Mouse (Mus musculus): Measurements from ENCODE around the gene Bicral. TPM values are rescaled to one million over a fixed set of nuclear protein-coding genes. Genes with fewer than 3 reads are reported as not detected.
A peak's percentile ranks its signal among the peaks of the same experiment; 100 is the strongest.

The Bicral gene
- polyA plus RNA-seq, 1 experiment from 2014 or later, result 4.6 TPM

- Histone ChIP-seq H3K9ac (no peak overlapping the region), H3K27ac (no peak overlapping the region), H3K4me1 (peaks cover 8% of the 10 kb centered on the region; the same call in 1 of the 2 replicates), H3K9me3 (no peaks in the 10 kb centered on the region), H3K36me3 (no peaks in the 10 kb centered on the region), H3K4me3 (no peak overlapping the region), H3K4me2 (replicated peaks) (no peak overlapping the region), H3K27me3 (no peaks in the 10 kb centered on the region)
- no peak for ATAC-seq (ENCODE audit: insufficient number of reproducible peaks, insufficient read depth, low FRiP score, low TSS enrichment)
- 57% methylated on average over 17 of the region's 17 CpGs for WGBS
Measured at GRCm38 (mm10) chr17:46885910-46886643, 27.8 kb upstream of the Bicral start.

GRCm38 (mm10) chr17:46885218-46885909 lies 27.1 kb upstream of the Bicral start:
- no peaks in the 10 kb centered on the region for H3K36me3 ChIP-seq
- 81% methylated on average over 11 of the region's 11 CpGs for WGBS
- H3K4me2 ChIP-seq (replicated peaks), result no peak overlapping the region
- no peak for ATAC-seq (ENCODE audit: insufficient number of reproducible peaks, insufficient read depth, low FRiP score, low TSS enrichment)
- no peak overlapping the region for H3K4me3 ChIP-seq
- H3K27me3 ChIP-seq, result no peaks in the 10 kb centered on the region
- peaks cover 8% of the 10 kb centered on the region; the same call in 1 of the 2 replicates for H3K4me1 ChIP-seq
- H3K9ac ChIP-seq, result no peak overlapping the region
- no peak overlapping the region for H3K27ac ChIP-seq
- H3K9me3 ChIP-seq, result no peaks in the 10 kb centered on the region

GRCm38 (mm10) chr17:46884766-46885165 lies 26.5 kb upstream of the Bicral start:
- no peaks in the 10 kb centered on the region for H3K9me3 ChIP-seq
- H3K4me3 ChIP-seq, result no peak overlapping the region
- H3K4me1 ChIP-seq, result peaks cover 12% of the 10 kb centered on the region
- no peaks in the 10 kb centered on the region for H3K36me3 ChIP-seq
- H3K27ac ChIP-seq, result no peak overlapping the region
- 94% methylated on average over 6 of the region's 6 CpGs for WGBS
- ATAC-seq (ENCODE audit: insufficient number of reproducible peaks, insufficient read depth, low FRiP score, low TSS enrichment), result no peak
- H3K9ac ChIP-seq, result no peak overlapping the region
- no peaks in the 10 kb centered on the region for H3K27me3 ChIP-seq
- no peak overlapping the region for H3K4me2 ChIP-seq (replicated peaks)

GRCm38 (mm10) chr17:46883107-46883506 lies 24.8 kb upstream of the Bicral start:
- Histone ChIP-seq H3K9ac (no peak overlapping the region), H3K9me3 (no peaks in the 10 kb centered on the region), H3K4me2 (replicated peaks) (no peak overlapping the region), H3K27ac (no peak overlapping the region), H3K27me3 (no peaks in the 10 kb centered on the region), H3K36me3 (no peaks in the 10 kb centered on the region), H3K4me1 (peaks cover 11% of the 10 kb centered on the region), H3K4me3 (no peak overlapping the region)
- ATAC-seq (ENCODE audit: insufficient number of reproducible peaks, insufficient read depth, low FRiP score, low TSS enrichment), result no peak
- 87% methylated on average over 9 of the region's 9 CpGs for WGBS

GRCm38 (mm10) chr17:46881728-46882127 lies 23.4 kb upstream of the Bicral start:
- no peak overlapping the region for H3K9ac ChIP-seq
- no peaks in the 10 kb centered on the region for H3K36me3 ChIP-seq
- H3K27me3 ChIP-seq, result no peaks in the 10 kb centered on the region
- H3K27ac ChIP-seq, result no peak overlapping the region
- peaks cover 12% of the 10 kb centered on the region for H3K4me1 ChIP-seq
- H3K4me2 ChIP-seq (replicated peaks), result no peak overlapping the region
- no peak for ATAC-seq (ENCODE audit: insufficient number of reproducible peaks, insufficient read depth, low FRiP score, low TSS enrichment)
- no peak overlapping the region for H3K4me3 ChIP-seq
- no peaks in the 10 kb centered on the region for H3K9me3 ChIP-seq
- WGBS, result 85% methylated on average over 6 of the region's 6 CpGs

GRCm38 (mm10) chr17:46880322-46880721 lies 22.0 kb upstream of the Bicral start:
- Histone ChIP-seq H3K4me1 (peaks cover 13% of the 10 kb centered on the region), H3K9ac (no peak overlapping the region), H3K4me3 (no peak overlapping the region), H3K9me3 (no peaks in the 10 kb centered on the region), H3K4me2 (replicated peaks) (no peak overlapping the region), H3K36me3 (no peaks in the 10 kb centered on the region), H3K27me3 (no peaks in the 10 kb centered on the region), H3K27ac (0 out of 2 replicates have a peak overlapping the region, but pooled peaks have one; percentile 46)
- WGBS, result 76% methylated on average over 2 of the region's 2 CpGs
- no peak for ATAC-seq (ENCODE audit: insufficient number of reproducible peaks, insufficient read depth, low FRiP score, low TSS enrichment)

- no peak overlapping the region for H3K9ac ChIP-seq
- no peaks in the 10 kb centered on the region for H3K9me3 ChIP-seq
- H3K36me3 ChIP-seq, result no peaks in the 10 kb centered on the region
- no peak overlapping the region for H3K4me3 ChIP-seq
- no peak overlapping the region for H3K4me2 ChIP-seq (replicated peaks)
- no peaks in the 10 kb centered on the region for H3K27me3 ChIP-seq
- ATAC-seq (ENCODE audit: insufficient number of reproducible peaks, insufficient read depth, low FRiP score, low TSS enrichment), result no peak; the same call in 1 of the 2 replicates
- H3K4me1 ChIP-seq, result peaks cover 13% of the 10 kb centered on the region
- peak overlapping the region; percentile 46; the same call in 1 of the 2 replicates for H3K27ac ChIP-seq
- WGBS, result 46% methylated on average over 14 of the region's 14 CpGs
Measured at GRCm38 (mm10) chr17:46879841-46880311, 21.6 kb upstream of the Bicral start.

- Histone ChIP-seq H3K4me3 (no peak overlapping the region), H3K4me2 (replicated peaks) (no peak overlapping the region), H3K27ac (no peak overlapping the region), H3K27me3 (no peaks in the 10 kb centered on the region), H3K9ac (no peak overlapping the region), H3K9me3 (no peaks in the 10 kb centered on the region), H3K36me3 (no peaks in the 10 kb centered on the region), H3K4me1 (peaks cover 23% of the 10 kb centered on the region)
- no peak for ATAC-seq (ENCODE audit: insufficient number of reproducible peaks, insufficient read depth, low FRiP score, low TSS enrichment)
- 88% methylated on average over 5 of the region's 5 CpGs for WGBS
Measured at GRCm38 (mm10) chr17:46877061-46877460, 18.8 kb upstream of the Bicral start.

GRCm38 (mm10) chr17:46876371-46876950 lies 18.2 kb upstream of the Bicral start:
- H3K4me3 ChIP-seq, result no peak overlapping the region
- 55% methylated on average over 8 of the region's 8 CpGs for WGBS

GRCm38 (mm10) chr17:46875626-46876025 lies 17.3 kb upstream of the Bicral start:
- WGBS, result 76% methylated on average over 3 of the region's 3 CpGs
- H3K36me3 ChIP-seq, result no peaks in the 10 kb centered on the region
- no peaks in the 10 kb centered on the region for H3K9me3 ChIP-seq
- no peak overlapping the region for H3K4me3 ChIP-seq
- no peak overlapping the region for H3K4me2 ChIP-seq (replicated peaks)
- no peak overlapping the region for H3K27ac ChIP-seq
- peaks cover 23% of the 10 kb centered on the region for H3K4me1 ChIP-seq
- H3K9ac ChIP-seq, result no peak overlapping the region
- no peaks in the 10 kb centered on the region for H3K27me3 ChIP-seq
- no peak for ATAC-seq (ENCODE audit: insufficient number of reproducible peaks, insufficient read depth, low FRiP score, low TSS enrichment)

More at GRCm38 (mm10) chr17:46876371-46876950, 18.2 kb upstream of the Bicral start:
- no peak overlapping the region for H3K9ac ChIP-seq
- H3K36me3 ChIP-seq, result no peaks in the 10 kb centered on the region
- no peaks in the 10 kb centered on the region for H3K27me3 ChIP-seq
- H3K4me1 ChIP-seq, result peaks cover 23% of the 10 kb centered on the region
- H3K27ac ChIP-seq, result no peak overlapping the region
- no peaks in the 10 kb centered on the region for H3K9me3 ChIP-seq
- H3K4me2 ChIP-seq (replicated peaks), result no peak overlapping the region
- ATAC-seq (ENCODE audit: insufficient number of reproducible peaks, insufficient read depth, low FRiP score, low TSS enrichment), result no peak

GRCm38 (mm10) chr17:46874133-46874532 lies 15.9 kb upstream of the Bicral start:
- ATAC-seq (ENCODE audit: insufficient number of reproducible peaks, insufficient read depth, low FRiP score, low TSS enrichment), result no peak
- no peak overlapping the region for H3K27ac ChIP-seq
- no peak overlapping the region for H3K4me2 ChIP-seq (replicated peaks)
- 0 out of 2 replicates have a peak, but pooled peaks cover 16% of the 10 kb centered on the region for H3K4me1 ChIP-seq
- H3K27me3 ChIP-seq, result no peaks in the 10 kb centered on the region
- WGBS, result 26% methylated on average over 10 of the region's 10 CpGs
- no peak overlapping the region for H3K4me3 ChIP-seq
- no peaks in the 10 kb centered on the region for H3K36me3 ChIP-seq
- H3K9ac ChIP-seq, result no peak overlapping the region
- no peaks in the 10 kb centered on the region for H3K9me3 ChIP-seq
